Mouse (Mus musculus) fat pad, adult 2 months (tissue): ENCODE measurements around the gene Sorbs1.

Experiments
- DNase-seq: peaks from one replicate; pipeline ENCODE4 v3.0.0-alpha.2; 2011; ENCODE audit warnings: low read depth, low spot score; ENCODE audit errors: extremely low read depth

The Sorbs1 gene

DNA sequence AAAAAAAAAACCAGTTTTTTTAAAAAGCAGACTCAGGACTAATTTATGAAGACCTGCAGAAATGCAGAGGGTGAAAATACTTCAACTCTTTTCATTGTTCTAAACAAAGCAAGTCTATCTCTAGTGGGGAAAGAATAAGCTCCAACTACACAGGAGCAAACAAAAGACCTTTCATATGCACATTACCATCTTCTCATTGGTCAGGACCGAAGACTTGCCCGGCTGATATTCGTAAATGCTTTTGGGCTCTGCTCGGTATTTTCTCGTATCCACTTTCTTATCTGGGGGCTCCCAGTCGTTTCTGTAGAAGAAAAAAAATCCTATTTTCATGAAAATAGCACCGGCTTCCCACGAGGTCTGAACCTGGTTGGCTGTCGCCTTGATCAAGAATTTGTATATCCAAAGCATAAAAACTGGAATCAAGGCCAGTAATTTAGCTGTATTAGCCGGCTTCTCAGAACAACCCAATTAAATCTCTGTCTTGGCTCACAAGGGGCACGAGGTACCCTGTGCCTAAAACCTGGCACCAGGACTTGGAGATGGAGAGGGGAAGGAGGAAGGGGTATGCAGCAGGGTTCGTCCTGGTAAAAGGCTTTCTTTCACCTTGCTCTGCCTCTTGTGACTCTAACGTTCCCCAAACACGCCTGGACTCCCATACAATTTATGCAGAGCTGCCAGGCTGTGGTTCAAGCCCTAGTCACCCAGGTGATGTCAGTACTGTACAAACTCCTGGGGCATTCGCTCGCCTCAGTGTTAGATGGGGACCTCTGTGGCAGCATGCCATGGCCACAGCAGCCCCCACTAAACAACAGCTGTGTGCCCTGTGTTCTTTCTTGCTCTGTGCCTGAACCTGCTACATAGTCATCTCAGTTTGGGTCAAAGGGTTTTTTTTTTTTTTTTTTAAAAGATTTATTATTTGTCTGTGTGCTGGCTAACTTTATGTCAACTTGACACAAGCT lies 163.6 kb downstream of the Sorbs1 start:
- no peak for DNase-seq

GRCm38 (mm10) chr19:40349281-40349680 lies 164.3 kb downstream of the Sorbs1 start:
- DNase-seq, result no peak

DNA sequence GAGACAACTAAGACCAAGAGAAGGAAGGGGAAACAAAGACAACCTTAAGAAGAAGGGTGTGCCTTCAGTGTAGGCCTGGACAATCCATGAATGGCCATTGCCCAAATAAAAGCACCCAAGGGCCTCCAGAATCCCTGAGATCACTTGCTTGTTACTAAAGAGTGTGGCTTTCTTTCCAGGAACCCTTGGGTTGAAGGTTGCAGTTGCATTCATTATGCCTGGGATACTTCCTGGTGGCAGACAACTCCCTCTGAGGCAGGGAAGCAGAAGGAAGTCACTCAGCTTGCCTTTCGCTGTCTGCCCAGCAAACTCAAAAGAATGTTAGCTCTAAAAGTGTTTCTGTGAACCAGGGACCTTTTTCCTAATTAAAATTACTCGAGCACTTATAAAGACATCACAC lies 164.9 kb downstream of the Sorbs1 start:
- DNase-seq, result no peak

- no peak for DNase-seq
Measured at GRCm38 (mm10) chr19:40348175-40348574, 165.4 kb downstream of the Sorbs1 start.

GRCm38 (mm10) chr19:40346908-40347307 lies 166.7 kb downstream of the Sorbs1 start:
- DNase-seq, result no peak

GRCm38 (mm10) chr19:40346232-40346844 lies 167.2 kb downstream of the Sorbs1 start:
- no peak for DNase-seq

- no peak for DNase-seq
Measured at GRCm38 (mm10) chr19:40345684-40346083, 167.9 kb downstream of the Sorbs1 start.

GRCm38 (mm10) chr19:40343018-40343417 lies 170.6 kb downstream of the Sorbs1 start:
- DNase-seq, result no peak

DNA sequence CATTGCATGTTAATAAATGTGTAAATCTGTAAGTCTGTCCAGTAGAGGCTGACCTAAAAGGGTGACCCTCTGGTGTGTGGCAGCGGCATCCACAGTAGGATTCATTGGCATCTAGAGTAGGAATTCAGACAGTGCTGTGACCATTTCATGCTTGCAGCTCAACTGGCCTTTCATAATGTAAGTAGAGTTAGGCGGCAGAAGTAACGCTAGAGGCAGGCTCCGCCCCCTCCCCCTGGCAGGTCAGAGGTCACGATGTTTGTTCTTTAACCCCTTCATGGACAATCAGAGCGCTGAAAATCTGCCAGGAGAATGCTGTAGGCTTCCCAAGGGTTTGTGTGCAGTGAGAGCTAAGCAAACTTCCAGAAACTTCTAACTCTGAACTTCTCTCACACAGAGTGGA lies 172.4 kb downstream of the Sorbs1 start:
- DNase-seq, result no peak

- DNase-seq, result no peak
Measured at GRCm38 (mm10) chr19:40336694-40337093, 176.9 kb downstream of the Sorbs1 start.

- DNase-seq, result no peak
Measured at GRCm38 (mm10) chr19:40333905-40334304, 179.7 kb downstream of the Sorbs1 start.

DNA sequence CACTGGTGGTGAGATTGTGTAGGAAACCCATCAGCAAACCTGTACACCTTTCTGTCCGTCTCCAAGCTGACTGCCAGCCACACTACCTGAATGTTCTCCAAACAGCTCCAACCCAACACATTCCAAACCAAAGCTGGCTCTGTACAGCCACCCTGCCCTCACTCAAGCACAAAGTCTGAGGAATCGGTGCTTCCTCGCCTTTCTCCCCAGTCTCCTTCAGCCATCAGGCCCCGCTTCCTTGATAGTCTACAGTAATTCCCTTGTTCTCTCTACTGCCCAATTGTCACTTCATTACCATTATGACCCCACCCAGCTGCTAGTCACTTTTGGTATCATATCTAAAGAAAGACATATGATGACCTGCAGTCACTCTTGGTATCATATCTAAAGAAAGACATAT lies 180.5 kb downstream of the Sorbs1 start:
- DNase-seq, result no peak

DNA sequence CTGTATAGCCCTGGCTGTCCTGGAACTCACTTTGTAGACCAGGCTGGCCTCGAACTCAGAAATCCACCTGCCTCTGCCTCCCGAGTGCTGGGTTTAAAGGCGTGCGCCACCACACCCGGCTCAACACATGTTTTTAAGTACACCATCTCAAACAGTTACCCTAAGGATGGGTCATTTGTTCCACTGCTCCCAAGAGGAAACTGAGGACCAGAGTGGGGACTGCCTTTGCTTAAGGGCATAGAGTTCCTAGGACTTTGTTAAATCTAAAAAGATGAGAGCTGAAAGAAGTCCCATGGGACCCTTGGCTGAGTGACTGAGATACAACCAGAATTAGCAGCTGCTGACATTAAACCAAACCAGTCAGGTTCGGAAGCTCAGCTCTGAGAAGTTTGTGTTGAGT lies 181.3 kb downstream of the Sorbs1 start:
- no peak for DNase-seq

GRCm38 (mm10) chr19:40331846-40332245 lies 181.7 kb downstream of the Sorbs1 start:
- DNase-seq, result no peak

DNA sequence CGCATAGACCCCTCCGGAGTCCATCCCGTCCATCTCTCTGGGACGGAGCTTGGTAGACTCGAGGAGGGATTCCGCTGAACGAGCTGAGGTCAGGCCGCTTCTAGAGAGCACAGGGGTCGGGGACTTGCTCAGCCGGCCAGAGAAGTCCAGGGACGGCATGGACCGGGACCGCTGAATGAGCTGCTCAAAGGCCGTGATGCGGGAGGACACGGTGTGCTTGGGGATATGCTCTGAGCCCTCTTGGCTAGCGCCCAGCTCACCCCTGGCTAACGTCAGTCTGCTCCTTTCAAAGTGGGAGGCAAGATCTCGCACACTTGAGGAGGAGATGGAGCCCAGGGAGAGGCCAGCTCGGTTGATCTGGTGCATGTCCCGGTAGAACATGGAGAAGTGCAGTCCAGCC lies 187.5 kb downstream of the Sorbs1 start:
- DNase-seq, result no peak

DNA sequence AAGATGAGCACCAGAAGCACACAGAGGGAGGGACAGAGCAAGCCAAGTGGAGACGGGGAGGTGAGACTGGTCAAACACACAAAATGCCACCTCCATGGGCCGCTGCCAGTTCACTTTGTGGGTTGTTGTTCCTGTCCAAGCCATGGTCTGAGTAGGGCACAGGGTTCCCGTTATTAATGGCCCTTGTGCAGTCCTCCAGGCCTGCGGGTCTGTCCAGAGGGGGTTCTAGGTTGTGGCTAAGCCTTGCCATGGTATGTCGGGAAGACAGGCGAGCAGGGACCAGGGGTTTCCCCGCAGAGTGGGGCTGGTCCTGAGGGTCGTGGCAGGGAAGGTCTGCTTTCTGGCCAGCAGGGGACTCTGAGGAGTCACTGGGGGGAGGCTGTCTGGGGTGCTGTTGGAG lies 188.2 kb downstream of the Sorbs1 start:
- DNase-seq, result no peak

DNA sequence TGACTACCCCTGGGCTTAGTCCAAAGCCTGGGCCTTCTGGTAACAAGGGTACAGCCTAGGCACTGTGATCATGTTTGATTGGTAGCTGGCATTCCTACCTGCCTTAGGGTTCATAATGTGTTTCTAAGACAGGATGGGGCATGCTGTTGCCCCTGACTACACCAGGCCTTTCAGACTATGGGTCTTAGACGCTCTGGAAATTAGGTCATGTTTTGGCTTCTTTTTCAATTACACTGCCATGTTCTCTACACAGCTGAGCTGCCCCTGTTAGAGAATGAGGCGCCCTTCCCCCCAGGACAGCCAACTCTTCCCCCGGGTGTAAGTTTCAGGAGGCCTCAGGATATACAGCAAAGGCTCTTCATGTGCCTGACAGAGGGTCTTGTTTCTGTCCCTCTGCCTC lies 191.4 kb downstream of the Sorbs1 start:
- DNase-seq, result no peak

GRCm38 (mm10) chr19:40319199-40319598 lies 194.4 kb downstream of the Sorbs1 start:
- DNase-seq, result no peak

DNA sequence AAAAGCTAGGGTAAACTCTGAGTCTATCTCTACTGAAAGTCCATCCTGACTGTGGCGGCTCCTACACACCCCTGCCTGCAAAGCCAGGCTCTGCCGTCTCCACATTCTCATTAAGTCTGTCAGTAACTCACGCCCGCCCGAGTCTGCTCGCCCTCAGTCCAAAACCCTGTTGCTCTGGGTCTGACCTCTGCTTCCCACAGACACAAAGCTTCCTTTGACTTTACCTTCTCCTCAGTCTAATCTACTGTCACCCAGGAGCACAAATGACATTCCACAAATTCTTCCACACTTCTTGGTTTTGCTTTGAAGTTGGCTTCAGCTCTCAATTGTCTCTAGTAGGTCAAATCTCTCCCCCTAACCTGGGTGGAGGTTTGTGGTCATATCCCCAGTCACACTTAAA lies 195.1 kb downstream of the Sorbs1 start:
- DNase-seq, result no peak

DNA sequence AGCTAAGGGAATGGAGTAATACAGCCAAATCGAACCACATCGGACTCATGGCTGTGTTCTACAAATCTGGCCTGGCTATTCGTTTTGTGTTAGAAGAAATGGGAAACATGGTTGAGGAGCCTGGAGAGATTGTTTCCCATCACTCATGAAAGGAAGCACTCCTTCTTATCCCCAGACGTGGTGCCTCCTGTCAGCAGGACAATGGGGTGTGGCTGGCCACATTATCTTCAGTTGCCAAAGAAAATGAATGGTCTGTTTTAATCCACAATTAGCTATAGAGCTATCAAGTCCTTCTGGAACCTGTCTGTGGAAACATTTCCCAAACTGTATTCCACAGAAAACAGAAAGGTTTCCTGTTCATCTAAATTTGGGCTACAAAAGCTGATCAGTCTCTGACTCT lies 196.6 kb downstream of the Sorbs1 start:
- DNase-seq, result no peak

DNA sequence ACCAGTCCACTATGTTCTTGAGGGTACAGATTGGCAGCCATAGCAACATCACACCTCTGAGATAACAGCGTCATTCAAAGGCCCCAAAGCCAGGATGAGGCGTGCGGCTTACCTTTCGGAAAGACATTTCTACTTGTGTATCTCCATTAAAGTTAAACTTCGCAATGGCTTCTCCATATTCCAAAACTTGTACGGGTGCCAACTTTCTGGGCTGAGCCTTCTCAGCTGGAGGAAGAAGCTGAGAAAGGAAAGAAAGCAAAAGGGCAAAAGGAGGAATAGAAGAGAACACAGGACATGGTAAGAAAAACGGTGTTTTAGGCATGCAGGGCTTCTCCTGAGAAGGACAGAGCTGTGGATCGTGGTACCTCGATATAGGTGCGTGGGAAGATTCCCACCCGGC lies 199.3 kb downstream of the Sorbs1 start:
- DNase-seq, result no peak

DNA sequence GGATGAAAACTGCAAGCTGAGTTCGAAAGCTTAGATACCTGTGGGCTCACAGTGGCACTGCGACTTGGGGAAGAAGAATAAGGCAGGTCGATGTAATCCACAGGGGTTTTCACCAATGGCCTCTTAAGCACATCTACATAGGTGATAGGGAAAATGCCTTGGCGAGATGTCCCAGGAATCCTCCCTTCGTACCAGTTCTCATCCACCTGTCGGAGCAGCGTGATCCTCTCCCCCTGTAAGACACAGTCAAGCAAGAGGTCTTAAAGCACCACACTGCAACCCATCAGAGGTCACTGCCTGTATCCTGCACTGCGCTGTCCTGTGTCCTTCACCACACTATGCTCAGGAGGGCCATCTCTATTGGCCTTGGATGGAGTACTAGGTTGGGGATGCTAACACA lies 201.9 kb downstream of the Sorbs1 start:
- no peak for DNase-seq
